Mouse (Mus musculus): ENCODE measurements around the gene Gm8871.
"Not testable (repeated sequence)": the region's sequence is repeated elsewhere in the genome, so short reads cannot be mapped to it uniquely, and the experiment has no call there.

Gene Gm8871

GRCm38 (mm10) chr5:10947505-10947904 lies at the start of gene Gm8871, which contains the start of gene Gm8857:
Gm8871 (plus strand) TSS chr5:10947805.
Gm8857 (plus strand) TSS chr5:10947807.
- not testable (repeated sequence) for DNase-seq (ENCODE audit: low spot score)

GRCm38 (mm10) chr5:10953512-10953911 lies 5.9 kb downstream of the Gm8871 start:
- not testable (repeated sequence) for DNase-seq (ENCODE audit: low spot score)

GRCm38 (mm10) chr5:10958057-10958456 lies 10.5 kb downstream of the Gm8871 start:
- peak; percentile 1 for DNase-seq (ENCODE audit: low spot score)

All from ovary, adult 18-20 months (tissue).